Mouse (Mus musculus) CD4-positive, CD25-positive, alpha-beta regulatory T cell, adult 4 months (primary cell): Measurements from ENCODE around the gene Prss38. TPM values are rescaled to one million over a fixed set of nuclear protein-coding genes. Genes with fewer than 3 reads are reported as not detected.

Experiments
- polyA plus RNA-seq, 2 experiments: library from polyadenylated mRNA; unstranded; fragments of 100-300 nt; shearing (Covaris generic); gene quantifications; one replicate each; pipeline ENCODE4 v1.2.1; 2017

Prss38 gene
- polyA plus RNA-seq, 2 experiments from 2014 or later: not detected

Other genes with a start within 250 kb of the Prss38 start
- not detected for gene Obscn, start 239.3 kb downstream of the Prss38 start, polyA plus RNA-seq
- gene Iba57, start 211.9 kb downstream of the Prss38 start, polyA plus RNA-seq: 1 to 10 TPM; 1.2 to 1.8 TPM
- not detected for gene Gjc2, start 192.4 kb downstream of the Prss38 start, polyA plus RNA-seq
- 10 to 100 TPM; 63.6 to 67.4 TPM for gene Guk1, start 183.4 kb downstream of the Prss38 start, polyA plus RNA-seq
- 10 to 100 TPM; 57.0 to 62.4 TPM for gene Mrpl55, start 173.2 kb downstream of the Prss38 start, polyA plus RNA-seq
- 10 to 100 TPM; 18.8 to 26.1 TPM for gene 2310033P09Rik, start 167.3 kb downstream of the Prss38 start, polyA plus RNA-seq
- gene Arf1, start 147.4 kb downstream of the Prss38 start, polyA plus RNA-seq: 100 to 1,000 TPM; 324 to 440 TPM
- not detected for gene Wnt3a, start 84.9 kb downstream of the Prss38 start, polyA plus RNA-seq
- gene Wnt9a, start 68.7 kb downstream of the Prss38 start, polyA plus RNA-seq: not detected
- 1 to 10 TPM; 3.9 to 6.9 TPM for gene Jmjd4, start 74.4 kb upstream of the Prss38 start, polyA plus RNA-seq
- 10 to 100 TPM; 52.6 to 67.3 TPM for gene Snap47, start 75.5 kb upstream of the Prss38 start, polyA plus RNA-seq
- gene Zfp867, start 96.8 kb upstream of the Prss38 start, polyA plus RNA-seq: 1 to 10 TPM; 6.0 to 6.9 TPM
- 10 to 100 TPM in 1 of 2 experiments, 1 to 10 TPM in 1; 8.6 to 14.2 TPM for gene Zkscan17, start 151.1 kb upstream of the Prss38 start, polyA plus RNA-seq
- not detected for gene Nlrp3, start 165.9 kb upstream of the Prss38 start, polyA plus RNA-seq
- not detected for gene Olfr222, start 200.6 kb upstream of the Prss38 start, polyA plus RNA-seq
- gene Olfr223, start 217.6 kb upstream of the Prss38 start, polyA plus RNA-seq: not detected